Mouse (Mus musculus): ENCODE results near the gene Nck2. TPM values are rescaled to one million over a fixed set of nuclear protein-coding genes. Genes with fewer than 3 reads are reported as not detected.
A peak's percentile ranks its signal among the peaks of the same experiment; 100 is the strongest.

Gene Nck2
- polyA plus RNA-seq, 1 experiment from 2014 or later = 46.0 TPM

DNA sequence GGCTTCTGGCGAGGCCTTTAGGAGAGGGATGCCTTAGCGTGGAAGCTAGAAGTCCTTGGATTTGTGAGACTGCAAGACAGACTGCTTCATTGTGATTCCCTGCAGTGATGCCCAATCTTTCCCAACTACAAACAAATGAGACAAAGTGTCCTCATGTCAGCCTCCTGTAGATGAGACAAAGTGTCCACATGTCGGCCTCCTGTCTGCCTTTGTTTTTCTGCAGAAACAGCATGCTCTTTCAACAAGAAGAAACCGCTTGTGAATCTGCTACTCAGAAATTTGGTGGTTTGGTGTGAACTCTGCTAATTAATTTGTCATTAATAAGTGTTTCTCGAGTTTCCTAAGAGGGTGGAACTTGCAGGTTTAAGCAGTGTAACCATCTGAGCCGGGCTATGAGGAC, 53.6 kb downstream of the Nck2 start:
- Histone ChIP-seq H3K4me1 (peaks cover 43% of the 10 kb centered on the region), H3K27me3 (no peaks in the 10 kb centered on the region), H3K27ac (no peak overlapping the region), H3K9ac (no peak overlapping the region), H3K9me3 (replicated peaks) (no peaks in the 10 kb centered on the region), H3K36me3 (no peaks in the 10 kb centered on the region), H3K4me2 (no peak overlapping the region), H3K4me3 (replicated peaks) (no peak overlapping the region)
- 73% methylated on average over 6 of the region's 6 CpGs for WGBS
- ATAC-seq (replicated peaks; ENCODE audit: low FRiP score) = no peak

GRCm38 (mm10) chr1:43500121-43500520, 55.7 kb downstream of the Nck2 start:
- Histone ChIP-seq H3K4me3 (replicated peaks) (no peak overlapping the region), H3K27me3 (no peaks in the 10 kb centered on the region), H3K4me1 (peaks cover 59% of the 10 kb centered on the region), H3K4me2 (no peak overlapping the region), H3K9me3 (replicated peaks) (no peaks in the 10 kb centered on the region), H3K36me3 (no peaks in the 10 kb centered on the region), H3K9ac (no peak overlapping the region), H3K27ac (no peak overlapping the region)
- ATAC-seq (replicated peaks; ENCODE audit: low FRiP score) = no peak
- 41% methylated on average over 5 of the region's 5 CpGs for WGBS

DNA sequence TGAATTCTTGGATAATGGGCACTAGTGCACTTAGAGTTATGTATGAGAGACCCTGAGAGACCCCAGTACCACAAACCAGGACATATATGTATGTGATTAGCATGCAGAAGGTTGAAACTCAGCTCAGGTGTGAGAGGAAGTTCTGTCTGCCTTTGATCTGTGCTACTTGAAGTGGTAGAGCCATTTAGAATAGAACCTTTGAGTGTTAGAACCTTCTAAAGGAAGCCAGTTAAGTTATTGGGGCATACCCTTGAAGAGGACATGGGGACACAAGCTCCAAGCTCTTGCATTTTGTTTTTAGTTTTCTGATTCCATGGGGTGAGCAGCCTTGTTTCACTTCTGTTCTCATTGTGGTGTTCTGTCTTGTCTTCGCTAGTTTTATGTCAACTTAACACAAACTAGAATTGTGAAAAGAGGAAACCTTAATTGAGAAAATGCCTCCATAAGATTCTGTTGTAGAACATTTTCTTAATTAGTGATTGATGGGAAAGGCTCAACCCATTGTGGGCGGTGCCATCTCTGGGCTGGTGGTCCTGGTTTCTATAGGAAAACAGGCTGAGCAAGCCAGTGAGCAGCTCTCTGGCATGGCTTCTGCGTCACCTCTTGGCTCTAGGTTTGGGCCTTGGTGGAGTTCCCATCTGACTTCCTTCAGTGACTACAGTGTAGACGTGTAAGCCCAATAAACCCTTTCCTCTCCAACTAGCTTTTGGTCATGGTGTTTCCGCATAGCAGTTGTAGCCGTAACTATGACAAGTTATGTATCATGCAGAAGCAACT, 57.0 kb downstream of the Nck2 start:
- 81% methylated on average over 6 of the region's 6 CpGs for WGBS
- Histone ChIP-seq H3K9me3 (replicated peaks) (no peaks in the 10 kb centered on the region), H3K4me2 (peak overlapping the region; percentile 9; the same call in 1 of the 2 replicates), H3K27ac (peak overlapping the region; percentile 75), H3K36me3 (no peaks in the 10 kb centered on the region), H3K4me1 (peaks cover 64% of the 10 kb centered on the region), H3K4me3 (replicated peaks) (no peak overlapping the region), H3K9ac (no peak overlapping the region), H3K27me3 (no peaks in the 10 kb centered on the region)
- ATAC-seq (replicated peaks; ENCODE audit: low FRiP score) = no peak

GRCm38 (mm10) chr1:43501920-43502791, 57.8 kb downstream of the Nck2 start:
- Histone ChIP-seq H3K27me3 (no peaks in the 10 kb centered on the region), H3K4me1 (peaks cover 68% of the 10 kb centered on the region), H3K9ac (no peak overlapping the region), H3K4me2 (peak overlapping the region; percentile 9; the same call in 1 of the 2 replicates), H3K27ac (peak overlapping the region; percentile 75), H3K9me3 (replicated peaks) (no peaks in the 10 kb centered on the region), H3K4me3 (replicated peaks) (no peak overlapping the region), H3K36me3 (no peaks in the 10 kb centered on the region)
- 31% methylated on average over 10 of the region's 10 CpGs for WGBS
- peak; percentile 86 for ATAC-seq (replicated peaks; ENCODE audit: low FRiP score)

- Histone ChIP-seq H3K27ac (peak overlapping the region; percentile 75), H3K36me3 (no peaks in the 10 kb centered on the region), H3K4me1 (peaks cover 68% of the 10 kb centered on the region), H3K9me3 (replicated peaks) (no peaks in the 10 kb centered on the region), H3K4me3 (replicated peaks) (no peak overlapping the region), H3K27me3 (no peaks in the 10 kb centered on the region), H3K4me2 (no peak overlapping the region), H3K9ac (no peak overlapping the region)
- ATAC-seq (replicated peaks; ENCODE audit: low FRiP score) = no peak; the same call in 1 of the 2 replicates
- WGBS = 46% methylated on average over 8 of the region's 8 CpGs
These were observed 58.4 kb downstream of the Nck2 start for GRCm38 (mm10) chr1:43502792-43503146.

DNA sequence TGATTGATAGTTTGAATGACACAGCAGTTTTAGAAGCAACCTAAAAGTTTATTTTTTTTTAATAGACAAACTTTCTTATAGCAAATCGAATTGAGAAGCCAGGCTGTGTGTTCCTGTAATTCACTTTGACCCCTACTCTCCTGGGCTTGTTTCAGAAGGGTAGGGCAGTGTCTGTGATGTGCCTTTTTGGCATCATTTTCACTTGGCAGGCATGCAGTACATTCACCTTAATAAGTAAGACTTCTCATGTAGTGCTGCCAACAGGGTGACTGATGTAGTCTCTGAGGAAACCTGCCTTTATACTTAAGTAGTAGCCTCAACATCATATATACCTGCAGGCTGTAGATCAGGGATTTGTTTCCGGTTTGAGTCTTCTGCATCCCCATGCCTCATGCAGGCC, 58.9 kb downstream of the Nck2 start:
- Histone ChIP-seq H3K4me2 (no peak overlapping the region), H3K4me3 (replicated peaks) (no peak overlapping the region), H3K36me3 (no peaks in the 10 kb centered on the region), H3K27ac (0 out of 2 replicates have a peak overlapping the region, but pooled peaks have one; percentile 9), H3K9me3 (replicated peaks) (no peaks in the 10 kb centered on the region), H3K9ac (no peak overlapping the region), H3K4me1 (peaks cover 64% of the 10 kb centered on the region), H3K27me3 (no peaks in the 10 kb centered on the region)
- no peak for ATAC-seq (replicated peaks; ENCODE audit: low FRiP score)
- 81% methylated on average over 2 of the region's 2 CpGs for WGBS

DNA sequence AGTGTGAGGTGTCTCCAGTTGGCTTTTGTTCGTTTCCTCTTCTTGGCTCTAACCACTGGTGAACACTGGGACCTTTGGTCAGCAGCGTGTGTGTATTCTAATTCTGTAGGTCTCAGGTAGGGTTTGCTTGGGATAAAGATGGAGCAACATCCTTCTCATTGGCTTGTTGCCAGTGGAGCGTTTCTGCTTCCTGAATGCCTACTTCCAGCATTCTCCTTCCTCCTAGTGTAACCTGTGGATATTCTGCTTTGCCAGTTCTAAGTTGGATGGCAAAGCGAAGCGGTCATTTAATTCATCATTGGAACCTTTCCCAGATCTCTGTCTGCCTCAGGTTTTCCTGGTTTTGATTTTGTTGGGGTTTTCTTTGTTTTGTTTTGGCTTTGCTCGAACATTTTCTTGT, 59.3 kb downstream of the Nck2 start:
- Histone ChIP-seq H3K9me3 (replicated peaks) (no peaks in the 10 kb centered on the region), H3K36me3 (peaks cover under 1% of the 10 kb centered on the region; the same call in 1 of the 2 replicates), H3K27me3 (no peaks in the 10 kb centered on the region), H3K27ac (0 out of 2 replicates have a peak overlapping the region, but pooled peaks have one; percentile 9), H3K9ac (no peak overlapping the region), H3K4me1 (peaks cover 64% of the 10 kb centered on the region), H3K4me2 (no peak overlapping the region), H3K4me3 (replicated peaks) (no peak overlapping the region)
- whole genome bisulfite sequencing = 78% methylated on average over 6 of the region's 6 CpGs
- no peak for ATAC-seq (replicated peaks; ENCODE audit: low FRiP score)

- Histone ChIP-seq H3K9me3 (replicated peaks) (no peaks in the 10 kb centered on the region), H3K4me1 (peaks cover 60% of the 10 kb centered on the region), H3K4me2 (no peak overlapping the region), H3K27ac (no peak overlapping the region), H3K27me3 (no peaks in the 10 kb centered on the region), H3K4me3 (replicated peaks) (no peak overlapping the region), H3K9ac (no peak overlapping the region), H3K36me3 (peaks cover 6% of the 10 kb centered on the region; the same call in 1 of the 2 replicates)
- 50% methylated on average over 4 of the region's 4 CpGs for WGBS
- ATAC-seq (replicated peaks; ENCODE audit: low FRiP score) = no peak
These were observed 59.9 kb downstream of the Nck2 start for GRCm38 (mm10) chr1:43504235-43504634.

DNA sequence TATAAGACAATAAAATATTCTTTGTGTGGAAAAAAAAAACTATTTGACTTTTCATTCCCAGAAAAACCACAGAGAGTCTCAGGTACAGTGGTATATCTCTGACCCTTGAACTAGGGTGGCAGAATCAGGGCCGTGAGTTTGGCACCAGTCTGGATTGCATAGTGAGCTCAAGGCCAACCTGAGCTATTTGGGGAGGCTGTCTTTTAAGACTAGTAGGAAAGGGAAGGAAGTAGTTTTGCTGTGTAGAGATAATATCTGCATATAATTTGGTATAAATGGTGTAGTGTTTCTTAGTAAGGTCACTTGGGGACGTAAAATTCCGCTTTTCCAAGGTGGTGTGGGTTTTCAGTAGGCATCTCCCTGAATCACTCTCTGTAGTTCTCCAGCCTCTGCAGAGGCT, 62.3 kb downstream of the Nck2 start:
- no peak for ATAC-seq (replicated peaks; ENCODE audit: low FRiP score)

DNA sequence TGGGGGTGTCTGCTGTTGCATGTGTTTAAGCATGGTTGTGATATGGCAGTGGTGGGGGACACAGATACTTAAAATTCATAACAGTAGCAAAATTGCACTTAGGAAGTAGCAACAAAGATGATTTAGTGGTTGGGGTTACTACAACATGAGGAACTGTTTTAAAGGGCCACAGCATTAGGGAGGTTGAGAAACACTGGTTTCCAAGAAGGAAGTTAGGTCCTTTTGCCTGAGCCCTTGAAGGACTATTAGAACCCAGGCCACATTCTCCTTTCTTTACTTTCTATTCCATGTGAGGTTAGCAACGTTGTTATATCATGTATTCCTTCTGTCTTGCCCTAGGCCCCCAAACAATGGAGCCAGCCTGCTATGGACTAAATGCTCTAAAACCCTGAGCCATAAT, 63.4 kb downstream of the Nck2 start:
- Histone ChIP-seq H3K4me3 (replicated peaks) (no peak overlapping the region), H3K4me2 (no peak overlapping the region), H3K9ac (no peak overlapping the region), H3K27ac (no peak overlapping the region), H3K4me1 (peaks cover 33% of the 10 kb centered on the region), H3K9me3 (replicated peaks) (no peaks in the 10 kb centered on the region), H3K27me3 (no peaks in the 10 kb centered on the region), H3K36me3 (peaks cover 40% of the 10 kb centered on the region)
- ATAC-seq (replicated peaks; ENCODE audit: low FRiP score) = no peak
- WGBS = 84% methylated on average over 1 of the region's 1 CpGs

More for the DNA sequence above, 62.3 kb downstream of the Nck2 start:
- H3K4me1 ChIP-seq = peaks cover 44% of the 10 kb centered on the region
- 72% methylated on average over 3 of the region's 3 CpGs for WGBS
- H3K9ac ChIP-seq = no peak overlapping the region
- no peaks in the 10 kb centered on the region for H3K27me3 ChIP-seq
- H3K9me3 ChIP-seq (replicated peaks) = no peaks in the 10 kb centered on the region
- no peak overlapping the region for H3K4me3 ChIP-seq (replicated peaks)
- H3K4me2 ChIP-seq = no peak overlapping the region
- peaks cover 28% of the 10 kb centered on the region for H3K36me3 ChIP-seq
- H3K27ac ChIP-seq = no peak overlapping the region

DNA sequence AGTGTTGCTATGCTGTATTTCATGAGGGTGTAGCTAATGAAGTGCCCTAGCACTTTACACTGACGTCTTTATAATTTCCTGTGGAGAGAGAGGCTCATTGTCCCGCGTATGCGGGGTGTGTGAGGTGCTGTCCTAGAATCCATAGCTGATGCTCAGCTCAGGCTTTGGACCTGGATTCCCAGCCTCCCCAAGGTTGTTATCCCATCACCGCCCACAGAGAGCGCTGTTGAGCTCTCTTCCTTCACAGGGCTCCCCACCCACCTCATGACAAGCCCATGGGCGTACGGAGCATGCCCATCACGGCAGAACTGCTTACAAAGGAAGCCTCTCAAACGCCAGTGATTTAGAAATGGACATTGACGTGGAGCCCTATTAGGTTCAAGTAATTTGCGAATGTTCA, 66.9 kb downstream of the Nck2 start:
- no peak for ATAC-seq (replicated peaks; ENCODE audit: low FRiP score)
- Histone ChIP-seq H3K4me1 (peaks cover 11% of the 10 kb centered on the region), H3K27me3 (no peaks in the 10 kb centered on the region), H3K9ac (no peak overlapping the region), H3K36me3 (peaks cover 58% of the 10 kb centered on the region), H3K9me3 (replicated peaks) (no peaks in the 10 kb centered on the region), H3K4me3 (replicated peaks) (no peak overlapping the region), H3K27ac (no peak overlapping the region), H3K4me2 (no peak overlapping the region)
- WGBS = 86% methylated on average over 12 of the region's 12 CpGs

- H3K9me3 ChIP-seq (replicated peaks) = no peaks in the 10 kb centered on the region
- H3K36me3 ChIP-seq = peaks cover 58% of the 10 kb centered on the region
- no peak overlapping the region for H3K4me3 ChIP-seq (replicated peaks)
- peaks cover 8% of the 10 kb centered on the region for H3K4me1 ChIP-seq
- ATAC-seq (replicated peaks; ENCODE audit: low FRiP score) = no peak
- H3K9ac ChIP-seq = no peak overlapping the region
- H3K27ac ChIP-seq = no peak overlapping the region
- no peak overlapping the region for H3K4me2 ChIP-seq
- no peaks in the 10 kb centered on the region for H3K27me3 ChIP-seq
- WGBS = 92% methylated on average over 8 of the region's 8 CpGs
These were observed 67.3 kb downstream of the Nck2 start for GRCm38 (mm10) chr1:43511667-43512066.

Measured in kidney, embryonic 15.5 days (tissue).